Mouse (Mus musculus) E14TG2a.4 (cell line): ENCODE results near the gene Aff3.

ENCODE experiments used
- CTCF ChIP-seq: conservative IDR thresholded peaks from 2 replicates; pipeline ENCODE4 v1.5.1; 2014; ENCODE audit warnings: low read length
- NANOG ChIP-seq: IDR thresholded peaks from 2 replicates; pipeline ENCODE4 v1.6.1; 2014; ENCODE audit warnings: borderline replicate concordance, low read length, mixed read lengths
- POU5F1 ChIP-seq: IDR thresholded peaks from 2 replicates; pipeline ENCODE4 v1.6.1; 2014; ENCODE audit warnings: low read length, borderline replicate concordance

DNA sequence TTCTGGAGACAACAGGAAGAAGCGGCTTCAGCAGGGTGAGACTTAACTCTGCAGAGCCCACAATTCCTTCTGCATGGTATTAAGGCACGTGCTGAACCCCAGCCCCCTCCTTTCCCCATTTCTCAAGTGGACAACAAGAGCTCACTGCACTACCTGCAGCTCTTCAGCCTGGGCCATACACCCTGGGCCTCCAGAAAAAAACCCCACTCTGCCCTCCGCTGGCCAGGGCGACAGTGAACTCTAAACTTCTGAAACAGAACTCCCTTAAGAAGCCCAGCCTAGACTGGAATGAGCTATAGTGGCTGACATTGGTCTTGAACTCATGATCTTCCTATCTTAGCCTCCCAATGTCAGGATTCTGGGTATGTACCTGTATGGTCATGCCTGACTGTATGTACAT lies 59.3 kb downstream of the Aff3 start:
- TF ChIP-seq CTCF, result no peak
- no peak for TF ChIP-seq NANOG
- no peak for TF ChIP-seq POU5F1
